Mouse (Mus musculus) retina, postnatal 1 day (tissue): ENCODE measurements around the gene Nucb1.
A peak's percentile ranks its signal among the peaks of the same experiment; 100 is the strongest.
"Not testable (repeated sequence)": the region's sequence is repeated elsewhere in the genome, so short reads cannot be mapped to it uniquely, and the experiment has no call there.

Source experiments
- DNase-seq: peaks from one replicate; pipeline ENCODE4 v3.0.0-alpha.2; 2012

Nucb1 gene

DNA sequence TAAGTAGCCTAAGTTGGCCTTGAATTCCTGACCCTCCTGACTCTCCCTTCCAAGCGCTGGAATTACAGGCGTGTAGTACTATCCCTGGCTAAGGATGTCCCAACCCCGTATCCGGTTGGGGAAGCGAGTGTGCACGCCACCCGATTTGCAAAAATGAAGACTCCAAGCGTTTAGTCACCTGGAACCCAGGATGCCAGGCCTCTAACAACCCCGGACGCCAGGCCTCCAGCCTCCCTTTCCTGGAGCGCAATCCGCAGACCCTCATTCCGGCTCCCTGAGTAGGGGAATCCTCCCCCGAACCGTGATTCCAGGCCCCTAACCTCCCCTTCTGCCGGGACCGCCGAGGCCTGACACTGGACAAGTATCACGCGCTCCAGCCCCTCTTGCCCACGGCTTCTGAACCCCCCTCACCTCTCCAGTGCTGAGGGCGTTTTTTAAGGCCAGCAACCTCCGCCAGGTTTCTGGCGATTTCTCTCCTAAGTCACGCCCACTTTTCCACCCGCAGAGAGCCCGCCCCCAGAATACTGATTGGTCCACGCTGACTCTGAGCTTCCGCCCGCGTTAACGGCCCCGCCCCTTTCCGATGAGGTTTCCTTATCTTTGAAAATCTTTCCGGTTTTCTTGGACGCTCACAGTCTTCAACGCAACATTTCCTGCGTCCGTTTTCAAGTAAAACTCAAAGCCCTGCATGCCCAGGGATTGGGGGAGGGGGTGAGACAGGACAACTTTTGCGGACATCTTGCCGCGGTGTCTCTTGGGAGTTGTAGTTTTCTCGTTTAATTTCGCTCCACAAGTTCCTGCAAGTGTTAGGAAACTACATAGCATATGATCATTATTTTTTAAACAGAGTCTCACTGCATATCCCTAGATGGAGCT, at the start of gene Nucb1:
Gene Nucb1 (minus strand): TSS at position 495 of the 876 bp plus-strand sequence.
- peak; percentile 93 for DNase-seq

DNA sequence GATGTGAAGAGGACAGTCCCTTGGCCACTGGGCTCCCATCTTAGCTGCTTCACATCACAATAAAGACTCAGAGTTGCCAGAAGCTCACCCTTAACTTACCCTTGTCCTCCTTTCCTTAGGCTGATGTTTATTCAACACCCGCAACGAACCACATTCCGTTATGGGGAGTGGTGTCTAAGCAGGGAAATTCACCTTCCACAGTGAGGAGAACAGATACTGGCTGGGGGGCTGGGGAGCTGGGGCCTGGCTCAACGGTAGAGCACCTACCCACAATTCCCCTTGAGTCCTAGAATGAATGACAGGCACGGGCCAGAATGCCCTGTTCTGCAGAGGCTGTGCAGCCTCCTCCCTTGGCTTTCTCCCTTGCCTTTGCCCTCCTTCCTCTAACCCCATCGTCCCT, 48.7 kb upstream of the Nucb1 start:
- DNase-seq, result no peak

DNA sequence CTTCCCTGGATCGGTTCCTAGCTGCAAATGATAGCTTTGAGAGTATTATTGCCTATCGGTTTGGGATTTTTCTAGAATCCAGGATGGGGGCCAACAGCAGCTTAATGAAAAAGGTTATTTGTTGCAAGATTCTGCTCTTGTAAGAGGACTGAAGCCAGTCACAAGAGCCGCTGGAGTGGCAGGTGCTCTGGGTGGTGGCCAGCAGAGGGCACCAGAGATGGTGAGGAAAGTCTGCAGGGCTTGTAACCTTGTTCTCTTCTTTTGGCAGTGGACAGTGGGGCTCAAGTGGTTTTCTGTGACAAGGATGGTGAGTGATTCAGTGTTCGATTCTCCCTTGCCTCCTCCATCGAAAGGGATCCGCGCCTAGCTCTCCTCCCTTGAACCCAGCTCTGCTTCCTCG, 45.6 kb upstream of the Nucb1 start:
- DNase-seq, result peak; percentile 79

GRCm38 (mm10) chr7:45554744-45555143, 44.5 kb upstream of the Nucb1 start, which contains the start of gene Hsd17b14:
Gene Hsd17b14 (plus strand): TSS chr7:45554893.
- no peak for DNase-seq

DNA sequence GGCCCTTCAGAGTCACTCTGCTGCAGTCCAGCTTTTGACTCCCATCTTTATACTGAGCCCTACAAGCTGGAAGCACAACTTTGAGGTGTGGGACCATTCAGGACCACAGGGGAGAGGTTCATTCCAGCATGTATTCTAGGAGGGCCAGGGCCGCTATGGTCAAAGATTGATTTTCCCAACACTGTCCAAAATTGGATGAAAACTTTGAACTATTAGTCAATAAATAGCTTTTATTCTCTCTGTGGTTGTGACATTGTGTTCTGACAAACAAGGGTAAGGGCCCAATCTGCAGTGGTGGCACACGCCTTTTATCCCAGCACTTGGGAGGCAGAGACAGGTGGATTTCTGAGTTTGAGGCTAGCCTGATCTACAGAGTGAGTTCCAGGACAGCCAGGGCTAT, 43.8 kb upstream of the Nucb1 start:
- DNase-seq, result no peak

DNA sequence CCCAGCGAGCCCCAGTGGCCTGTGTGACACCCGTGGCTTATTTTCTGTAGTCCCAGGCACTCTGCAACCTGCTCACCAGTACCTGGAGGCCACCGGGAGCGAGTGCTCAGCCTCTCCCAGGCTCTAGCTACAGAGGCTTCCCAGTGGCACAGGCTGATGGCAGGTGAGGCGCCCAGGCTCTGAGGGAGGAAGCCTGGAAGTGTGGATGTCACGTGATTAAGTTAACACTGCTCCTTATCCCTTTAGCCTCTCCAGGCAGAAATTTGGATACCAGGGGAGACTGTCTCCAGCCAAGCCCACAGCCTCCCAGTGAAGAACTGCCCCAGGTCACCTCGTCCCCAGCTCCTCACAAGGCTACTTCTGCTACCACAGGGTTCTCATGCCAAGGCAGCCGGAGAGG, 43.3 kb upstream of the Nucb1 start:
- DNase-seq, result no peak

DNA sequence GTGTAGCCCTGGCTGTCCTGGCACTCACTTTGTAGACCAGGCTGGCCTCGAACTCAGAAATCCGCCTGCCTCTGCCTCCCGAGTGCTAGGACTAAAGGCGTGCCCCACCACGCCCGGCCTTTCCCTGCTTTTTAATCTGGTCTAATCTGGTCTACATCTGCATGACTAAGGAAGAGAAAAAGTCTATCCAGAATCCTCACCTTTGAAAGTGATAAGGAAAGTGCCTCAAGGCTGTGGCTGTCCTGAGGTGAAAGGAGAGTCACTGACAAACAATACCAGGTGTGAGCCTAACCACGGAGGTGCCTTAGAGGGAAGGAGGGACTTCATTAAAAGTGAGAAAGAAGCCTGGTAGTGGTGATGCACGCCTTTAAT, 41.3 kb upstream of the Nucb1 start:
- DNase-seq, result no peak

GRCm38 (mm10) chr7:45550821-45551511, 40.8 kb upstream of the Nucb1 start:
- no peak for DNase-seq

DNA sequence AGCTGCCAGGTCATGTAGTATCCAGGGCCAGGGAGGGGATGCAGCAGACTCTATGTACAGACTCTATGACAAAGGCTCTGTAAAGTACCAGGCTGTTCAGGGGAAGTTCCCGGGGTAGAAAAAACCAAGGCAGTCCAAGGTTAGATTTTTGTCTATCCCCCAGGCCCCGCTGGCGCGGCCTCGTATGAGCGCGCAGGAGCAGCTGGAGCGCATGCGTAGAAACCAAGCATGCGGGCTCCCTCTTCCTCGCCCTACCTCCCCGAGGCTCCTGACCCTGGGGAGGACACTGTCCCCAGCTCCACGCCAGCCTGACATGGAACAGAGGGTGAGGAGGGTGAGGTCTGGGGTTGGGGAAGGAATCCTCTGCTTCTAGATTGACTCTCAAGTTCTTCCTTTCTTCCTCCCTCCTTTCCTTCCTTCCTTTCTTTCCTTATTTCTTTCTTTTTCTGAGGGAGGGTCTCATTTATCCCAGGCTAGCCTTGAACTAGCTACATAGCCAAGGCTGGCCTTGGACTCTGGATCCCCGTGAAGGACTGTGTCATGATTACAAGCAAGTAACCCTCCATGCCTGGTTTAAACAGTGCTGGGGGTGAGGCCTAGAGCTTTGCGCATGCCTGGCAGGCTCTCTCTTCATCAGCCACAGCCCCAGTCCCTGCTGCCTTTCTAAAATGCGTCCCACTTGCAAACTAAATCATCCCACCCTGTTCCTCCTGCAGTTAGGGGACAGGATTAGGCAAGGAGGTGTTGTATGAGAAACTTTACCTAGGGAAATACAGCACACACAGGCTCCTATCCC, 39.6 kb upstream of the Nucb1 start:
- no peak for DNase-seq

- no peak for DNase-seq
Measured at GRCm38 (mm10) chr7:45544525-45544924, 34.3 kb upstream of the Nucb1 start.

- DNase-seq, result no peak
Measured at GRCm38 (mm10) chr7:45540213-45540612, 30.0 kb upstream of the Nucb1 start.

- no peak for DNase-seq
Measured at GRCm38 (mm10) chr7:45539095-45539494, 28.9 kb upstream of the Nucb1 start.

DNA sequence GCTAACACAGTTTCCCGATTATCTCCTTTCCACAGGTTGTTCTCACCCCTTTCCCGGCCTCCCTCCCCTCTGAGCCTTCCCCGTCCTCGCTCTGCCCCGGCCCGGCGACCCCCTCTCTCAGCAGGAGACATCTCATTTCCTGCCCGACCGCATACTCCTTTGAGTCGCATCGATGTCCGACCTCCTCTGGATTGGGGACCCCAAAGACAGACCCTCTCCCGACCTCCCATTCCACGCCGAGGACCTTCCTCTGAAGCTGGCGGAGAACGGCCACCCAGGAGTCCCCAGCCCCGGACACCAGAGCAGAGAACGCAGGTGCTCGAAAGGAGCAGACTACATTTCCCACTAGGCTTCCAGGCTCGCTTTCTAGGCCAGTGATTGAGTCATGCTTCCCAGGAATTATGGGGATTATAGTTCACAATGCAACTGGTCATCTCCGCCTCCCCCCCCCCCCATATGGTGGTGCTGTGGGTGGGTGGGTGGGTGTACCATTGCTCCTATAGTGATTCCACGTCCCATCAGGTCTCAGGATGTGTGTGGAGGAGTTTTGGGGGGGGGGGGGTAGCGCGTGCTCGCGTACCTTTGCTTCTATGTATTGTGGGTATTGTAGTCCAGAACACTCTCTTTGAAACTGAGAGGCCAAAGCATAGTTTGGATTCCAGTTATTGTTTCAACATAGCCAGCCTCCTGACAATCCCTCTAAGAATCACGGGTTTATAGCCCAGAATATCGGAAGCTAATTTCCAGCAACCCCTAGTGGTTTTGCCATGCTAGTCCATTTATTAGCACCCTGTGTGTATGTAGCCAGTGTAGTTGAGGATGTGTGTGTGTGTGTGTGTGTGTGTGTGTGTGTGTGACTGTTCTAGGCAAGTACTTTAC, 28.2 kb upstream of the Nucb1 start:
- peak; percentile 84 for DNase-seq

DNA sequence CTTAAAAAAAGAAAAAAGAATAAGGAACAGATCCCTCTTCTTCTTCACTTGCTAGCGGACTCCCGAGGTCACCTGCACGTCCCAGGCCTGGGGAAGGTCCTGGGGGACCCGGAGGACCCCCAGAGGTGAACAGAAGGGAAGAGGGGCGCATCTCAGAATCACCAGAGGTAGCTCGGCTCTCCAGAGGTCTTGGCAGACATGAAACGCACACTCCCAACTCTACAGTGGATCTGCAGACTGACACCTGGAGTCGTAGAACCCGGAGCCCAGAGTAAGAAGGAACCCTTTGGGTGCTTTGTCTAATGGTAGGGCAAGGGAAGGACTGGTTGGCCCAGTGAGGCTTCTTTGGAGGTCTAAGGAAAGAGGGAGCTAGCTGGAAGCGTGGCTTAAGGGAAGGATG, 27.4 kb upstream of the Nucb1 start:
- DNase-seq, result no peak

GRCm38 (mm10) chr7:45535676-45536075, 25.5 kb upstream of the Nucb1 start:
- DNase-seq, result no peak

- no peak for DNase-seq
Measured at GRCm38 (mm10) chr7:45530643-45531042, 20.4 kb upstream of the Nucb1 start.

DNA sequence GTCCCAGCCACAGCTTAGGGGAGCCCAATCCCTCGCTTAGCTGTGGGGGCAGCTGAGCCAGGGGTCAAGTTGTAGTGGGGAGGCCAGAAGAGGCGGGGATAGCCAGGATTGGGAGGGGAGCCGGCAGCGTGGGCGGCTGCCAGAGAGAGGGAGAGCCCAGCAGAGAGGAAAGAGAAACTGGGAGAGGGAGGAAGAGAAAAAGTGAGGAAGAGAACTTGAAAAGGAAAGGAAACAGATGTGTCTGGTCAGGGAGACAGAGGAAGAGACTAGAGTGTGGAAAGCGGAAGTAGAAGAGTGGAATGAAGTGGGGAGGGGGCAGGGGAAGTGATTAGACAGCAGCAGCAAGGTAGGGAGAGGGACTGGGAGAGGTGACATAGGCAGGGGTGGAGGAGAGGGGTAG, 19.3 kb upstream of the Nucb1 start:
- no peak for DNase-seq

DNA sequence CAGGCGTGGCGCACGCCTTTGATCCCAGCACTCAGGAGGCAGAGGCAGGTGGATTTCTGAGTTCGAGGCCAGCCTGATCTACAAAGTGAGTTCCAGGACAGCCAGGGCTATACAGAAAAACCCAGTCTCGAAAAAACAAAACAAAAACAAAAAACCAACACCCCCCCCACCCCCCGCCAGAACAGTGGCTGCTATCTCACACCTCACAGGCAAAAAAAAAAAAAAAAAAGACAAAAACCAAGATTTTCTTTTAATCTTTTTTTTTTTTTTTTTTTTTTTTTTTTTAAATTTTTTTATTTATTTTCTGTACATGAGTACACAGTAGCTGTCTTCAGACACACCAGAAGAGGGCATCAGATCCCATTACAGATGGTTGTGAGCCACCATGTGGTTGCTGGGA, 17.0 kb upstream of the Nucb1 start:
- not testable (repeated sequence) for DNase-seq

DNA sequence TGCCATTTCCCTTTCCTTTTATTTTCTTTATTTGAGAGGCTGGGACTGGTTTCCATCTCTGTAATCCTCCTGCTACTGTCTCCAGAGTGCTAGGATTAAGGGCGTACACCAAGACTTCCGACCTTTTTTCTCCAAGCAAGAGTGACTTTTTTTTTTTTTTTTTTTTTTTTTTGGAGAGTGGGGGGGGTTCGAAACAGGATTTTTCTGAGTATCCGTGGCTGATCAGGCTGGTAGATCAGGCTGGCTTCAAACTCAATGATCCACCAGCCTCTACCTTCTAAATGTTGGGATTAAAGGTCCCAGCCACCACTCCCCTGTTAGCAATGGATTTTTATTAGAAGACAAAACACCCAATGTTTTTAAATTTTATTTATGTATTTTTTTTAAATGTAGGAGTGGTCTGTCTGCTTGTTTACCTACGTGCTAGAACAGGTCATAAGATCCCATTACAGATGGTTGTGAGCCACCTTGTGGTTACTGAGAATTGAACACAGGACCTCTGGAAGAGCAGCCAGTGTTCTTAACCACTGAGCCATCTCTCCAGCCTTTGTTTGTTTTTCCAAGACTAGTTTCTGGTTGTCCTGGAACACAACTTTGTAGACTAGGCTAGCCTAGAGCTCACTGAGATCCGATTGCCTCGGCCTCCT, 16.4 kb upstream of the Nucb1 start:
- DNase-seq, result no peak

DNA sequence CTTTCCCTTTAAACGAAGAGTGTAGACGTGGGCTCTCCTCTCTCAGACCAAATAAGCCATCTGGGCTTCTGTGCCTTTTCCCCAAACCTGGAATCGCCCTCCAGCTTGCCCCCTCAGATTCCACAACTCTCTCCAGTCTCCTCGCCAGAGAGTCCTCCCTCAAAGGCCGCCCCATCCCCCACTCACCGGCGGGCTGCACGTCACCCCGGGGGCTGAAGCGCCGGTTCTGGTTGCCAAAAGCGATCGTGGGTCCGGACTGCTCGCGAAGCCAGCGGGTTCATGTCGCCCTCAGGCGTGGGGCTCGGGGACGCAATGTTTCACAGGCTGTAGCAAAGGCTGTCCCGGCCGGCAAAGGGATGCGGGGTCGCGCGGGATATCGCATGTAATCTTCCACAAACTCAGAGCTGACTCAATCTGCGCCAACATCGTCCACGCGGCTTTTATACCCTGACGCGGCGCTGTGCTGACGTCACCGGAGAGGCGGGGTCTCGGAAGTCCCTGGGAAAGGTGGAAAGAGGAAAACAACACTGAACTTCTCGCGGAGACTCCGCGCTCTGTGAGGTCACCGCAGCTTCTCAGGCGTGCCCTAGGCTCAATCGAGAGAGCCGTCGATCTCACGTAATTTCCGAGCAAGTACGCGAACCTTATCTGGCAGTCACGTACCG, 15.7 kb upstream of the Nucb1 start, which contains the start of the genes Ppp1r15a and Plekha4:
Gene Ppp1r15a (minus strand): TSS at position 460 of the 665 bp plus-strand sequence.
Gene Plekha4 (plus strand): TSS at position 522 of the 665 bp plus-strand sequence.
- DNase-seq, result peak; percentile 94
